Mouse (Mus musculus) ES-Bruce4 (cell line): ENCODE measurements around the gene Snx29.

Experiments used
- CTCF ChIP-seq: IDR thresholded peaks from one replicate; pipeline ENCODE4 v1.8.1; 2011; ENCODE audit warnings: low read depth, low read length
- POLR2A ChIP-seq: IDR thresholded peaks from one replicate; pipeline ENCODE4 v1.8.1; 2011; ENCODE audit warnings: low read length; ENCODE audit not compliant: insufficient read depth

- TF ChIP-seq CTCF (no peak), POLR2A (no peak)
Measured at GRCm38 (mm10) chr16:11406201-11406600, 83.5 kb downstream of the Snx29 start.
